Mouse (Mus musculus): Measurements from ENCODE around the gene Gm17079. TPM values are rescaled to one million over a fixed set of nuclear protein-coding genes. Genes with fewer than 3 reads are reported as not detected.

Gm17079 gene
- total and polyA plus RNA-seq, 3 experiments: 0.27 TPM; not detected in 2

- H3K4me3 ChIP-seq (ENCODE audit: low read depth, low read length): no peak overlapping the region
- no peak for ATAC-seq (ENCODE audit: extremely low read depth, insufficient number of reproducible peaks, low FRiP score, poor library complexity, severe bottlenecking)
- no peaks in the 10 kb centered on the region for H3K9me3 ChIP-seq (replicated peaks)
- H3K36me3 ChIP-seq (replicated peaks): no peaks in the 10 kb centered on the region
- TF ChIP-seq GATA1 (IDR thresholded peaks at IDR 0.05; ENCODE audit: borderline replicate concordance, low read length): no peak
- TF ChIP-seq TAL1 (conservative IDR thresholded peaks at IDR 0.05; ENCODE audit: low read depth, low read length): no peak
- no peak for TF ChIP-seq CTCF (IDR thresholded peaks at IDR 0.05; ENCODE audit: low read depth, low read length)
- TF ChIP-seq GATA2 (IDR thresholded peaks at IDR 0.05; ENCODE audit: borderline replicate concordance, low read depth, low read length): no peak
- TF ChIP-seq POLR2AphosphoS5 (IDR thresholded peaks at IDR 0.05; ENCODE audit: insufficient replicate concordance, low read depth, low read length): no peak
- no peak for DNase-seq (ENCODE audit: low spot score)
- no peaks in the 10 kb centered on the region for H3K4me1 ChIP-seq (ENCODE audit: insufficient read depth, low read depth, low read length)
- H3K27me3 ChIP-seq (ENCODE audit: insufficient read depth, low read length): no peaks in the 10 kb centered on the region
These were observed 18.0 kb downstream of the Gm17079 start for GRCm38 (mm10) chr14:51677269-51677668.

Other genes with a start within 250 kb of the Gm17079 start
- not detected in 2 replicates for gene Vmn2r89, start 243.6 kb downstream of the Gm17079 start, total RNA-seq (2014; fragmentation: Nextera tagmentation)
- 0.05 and 0.06 TPM in 2 replicates for gene Vmn2r89, start 243.6 kb downstream of the Gm17079 start, total RNA-seq (2017)
- gene Vmn2r89, start 243.6 kb downstream of the Gm17079 start, polyA plus RNA-seq (2012): not detected in 2 replicates
- 3.8 and 6.8 TPM in 2 replicates for gene Gm5622, start 142.7 kb downstream of the Gm17079 start, total RNA-seq (2014; fragmentation: Nextera tagmentation)
- gene Gm5622, start 142.7 kb downstream of the Gm17079 start, total RNA-seq (2017): 5.0 and 5.2 TPM in 2 replicates
- gene Gm5622, start 142.7 kb downstream of the Gm17079 start, polyA plus RNA-seq (2012): 0.06 and 0.29 TPM in 2 replicates
- gene Gm17175, start 121.4 kb downstream of the Gm17079 start, total RNA-seq (2014; fragmentation: Nextera tagmentation): not detected in 2 replicates
- gene Gm17175, start 121.4 kb downstream of the Gm17079 start, total RNA-seq (2017): not detected in 2 replicates
- gene Gm17175, start 121.4 kb downstream of the Gm17079 start, polyA plus RNA-seq (2012): not detected in 2 replicates
- gene Gm17174, start 103.3 kb downstream of the Gm17079 start, total RNA-seq (2014; fragmentation: Nextera tagmentation): not detected in 2 replicates
- gene Gm17174, start 103.3 kb downstream of the Gm17079 start, total RNA-seq (2017): not detected in 2 replicates
- gene Gm17174, start 103.3 kb downstream of the Gm17079 start, polyA plus RNA-seq (2012): not detected in 2 replicates
- not detected in 2 replicates for gene Gm17078, start 84.2 kb downstream of the Gm17079 start, total RNA-seq (2014; fragmentation: Nextera tagmentation)
- not detected in 2 replicates for gene Gm17078, start 84.2 kb downstream of the Gm17079 start, total RNA-seq (2017)
- not detected in 2 replicates for gene Gm17078, start 84.2 kb downstream of the Gm17079 start, polyA plus RNA-seq (2012)
- not detected in 2 replicates for gene Gm4181, start 59.8 kb downstream of the Gm17079 start, total RNA-seq (2014; fragmentation: Nextera tagmentation)
- gene Gm4181, start 59.8 kb downstream of the Gm17079 start, total RNA-seq (2017): not detected in 2 replicates
- not detected in 2 replicates for gene Gm4181, start 59.8 kb downstream of the Gm17079 start, polyA plus RNA-seq (2012)
- gene Gm5800, start 21.7 kb upstream of the Gm17079 start, total RNA-seq (2014; fragmentation: Nextera tagmentation): not detected in 2 replicates
- gene Gm5800, start 21.7 kb upstream of the Gm17079 start, total RNA-seq (2017): not detected in 2 replicates
- not detected in 2 replicates for gene Gm5800, start 21.7 kb upstream of the Gm17079 start, polyA plus RNA-seq (2012)
- gene Ang4, start 78.1 kb upstream of the Gm17079 start, total RNA-seq (2014; fragmentation: Nextera tagmentation): not detected in 2 replicates
- gene Ang4, start 78.1 kb upstream of the Gm17079 start, total RNA-seq (2017): 0.27 TPM in 1 of 2 replicates, not detected in the other
- gene Ang4, start 78.1 kb upstream of the Gm17079 start, polyA plus RNA-seq (2012): not detected in 2 replicates
- not detected in 2 replicates for gene AY358078, start 104.6 kb upstream of the Gm17079 start, total RNA-seq (2014; fragmentation: Nextera tagmentation)
- not detected in 2 replicates for gene AY358078, start 104.6 kb upstream of the Gm17079 start, total RNA-seq (2017)
- not detected in 2 replicates for gene AY358078, start 104.6 kb upstream of the Gm17079 start, polyA plus RNA-seq (2012)
- gene Ear6, start 158.2 kb upstream of the Gm17079 start, total RNA-seq (2014; fragmentation: Nextera tagmentation): not detected in 2 replicates
- 0.12 TPM in 1 of 2 replicates, not detected in the other for gene Ear6, start 158.2 kb upstream of the Gm17079 start, total RNA-seq (2017)
- not detected in 2 replicates for gene Ear6, start 158.2 kb upstream of the Gm17079 start, polyA plus RNA-seq (2012)
- gene Mettl17, start 189.4 kb upstream of the Gm17079 start, total RNA-seq (2014; fragmentation: Nextera tagmentation): 29.3 and 36.9 TPM in 2 replicates
- 20.6 and 23.2 TPM in 2 replicates for gene Mettl17, start 189.4 kb upstream of the Gm17079 start, total RNA-seq (2017)
- gene Mettl17, start 189.4 kb upstream of the Gm17079 start, polyA plus RNA-seq (2012): 11.7 and 19.5 TPM in 2 replicates
- gene Slc39a2, start 197.4 kb upstream of the Gm17079 start, total RNA-seq (2014; fragmentation: Nextera tagmentation): 0.29 TPM in 1 of 2 replicates, not detected in the other
- 0.29 and 0.38 TPM in 2 replicates for gene Slc39a2, start 197.4 kb upstream of the Gm17079 start, total RNA-seq (2017)
- 0.02 TPM in 2 replicates for gene Slc39a2, start 197.4 kb upstream of the Gm17079 start, polyA plus RNA-seq (2012)
- gene Ndrg2, start 218.7 kb upstream of the Gm17079 start, total RNA-seq (2014; fragmentation: Nextera tagmentation): not detected in 2 replicates
- 0.05 TPM in 1 of 2 replicates, not detected in the other for gene Ndrg2, start 218.7 kb upstream of the Gm17079 start, total RNA-seq (2017)
- gene Ndrg2, start 218.7 kb upstream of the Gm17079 start, polyA plus RNA-seq (2012): 0.24 TPM in 1 of 2 replicates, not detected in the other
- not detected in 2 replicates for gene Tppp2, start 223.0 kb upstream of the Gm17079 start, total RNA-seq (2014; fragmentation: Nextera tagmentation)
- gene Tppp2, start 223.0 kb upstream of the Gm17079 start, total RNA-seq (2017): not detected in 2 replicates
- not detected in 2 replicates for gene Tppp2, start 223.0 kb upstream of the Gm17079 start, polyA plus RNA-seq (2012)
- not detected in 2 replicates for gene Rnase13, start 227.3 kb upstream of the Gm17079 start, total RNA-seq (2014; fragmentation: Nextera tagmentation)
- gene Rnase13, start 227.3 kb upstream of the Gm17079 start, total RNA-seq (2017): not detected in 2 replicates
- gene Rnase13, start 227.3 kb upstream of the Gm17079 start, polyA plus RNA-seq (2012): not detected in 2 replicates